Mouse (Mus musculus): ENCODE data around the gene Gm20422. TPM values are rescaled to one million over a fixed set of nuclear protein-coding genes. Genes with fewer than 3 reads are reported as not detected.

Gene Gm20422
- polyA plus RNA-seq, 1 experiment from 2014 or later = not detected

- Histone ChIP-seq H3K4me2 (peak overlapping the region; percentile 72), H3K27ac (ENCODE audit: low read depth, low read length) (peak overlapping the region; percentile 91), H3K4me1 (ENCODE audit: control insufficient read depth, insufficient read depth, low read length) (peaks cover 11% of the 10 kb centered on the region), H3K27me3 (ENCODE audit: control insufficient read depth, insufficient read depth, low read length) (no peaks in the 10 kb centered on the region), H3K4me3 (ENCODE audit: low read depth, low read length) (peak overlapping the region; percentile 93), H3K9me3 (replicated peaks; ENCODE audit: control insufficient read depth, low read length) (no peaks in the 10 kb centered on the region), H3K36me3 (ENCODE audit: control insufficient read depth, insufficient read depth, low read length) (peaks cover 6% of the 10 kb centered on the region), H3K9ac (ENCODE audit: low read depth, low read length) (peak overlapping the region; percentile 84; the same call in 1 of the 2 replicates)
- ATAC-seq (replicated peaks; ENCODE audit: insufficient number of reproducible peaks, low FRiP score, low TSS enrichment) = no peak
- 30% methylated on average over 11 of the region's 11 CpGs for WGBS (ENCODE audit: insufficient replicate concordance)
Measured at GRCm38 (mm10) chr8:69790364-69790763, 15.7 kb upstream of the Gm20422 start.

- Histone ChIP-seq H3K27me3 (ENCODE audit: control insufficient read depth, insufficient read depth, low read length) (no peaks in the 10 kb centered on the region), H3K36me3 (ENCODE audit: control insufficient read depth, insufficient read depth, low read length) (peaks cover 2% of the 10 kb centered on the region; the same call in 1 of the 2 replicates), H3K9ac (ENCODE audit: low read depth, low read length) (no peak overlapping the region), H3K4me2 (peak overlapping the region; percentile 72), H3K4me3 (ENCODE audit: low read depth, low read length) (peak overlapping the region; percentile 93; the same call in 1 of the 2 replicates), H3K9me3 (replicated peaks; ENCODE audit: control insufficient read depth, low read length) (no peaks in the 10 kb centered on the region), H3K4me1 (ENCODE audit: control insufficient read depth, insufficient read depth, low read length) (peaks cover 11% of the 10 kb centered on the region), H3K27ac (ENCODE audit: low read depth, low read length) (no peak overlapping the region)
- no peak for ATAC-seq (replicated peaks; ENCODE audit: insufficient number of reproducible peaks, low FRiP score, low TSS enrichment)
- 60% methylated on average over 5 of the region's 5 CpGs for WGBS (ENCODE audit: insufficient replicate concordance)
Measured at GRCm38 (mm10) chr8:69789731-69790130, 15.0 kb upstream of the Gm20422 start.

GRCm38 (mm10) chr8:69789105-69789504 is 14.4 kb upstream of the Gm20422 start:
- no peak overlapping the region for H3K4me3 ChIP-seq (ENCODE audit: low read depth, low read length)
- no peak overlapping the region for H3K27ac ChIP-seq (ENCODE audit: low read depth, low read length)
- peaks cover 11% of the 10 kb centered on the region for H3K4me1 ChIP-seq (ENCODE audit: control insufficient read depth, insufficient read depth, low read length)
- no peaks in the 10 kb centered on the region for H3K9me3 ChIP-seq (replicated peaks; ENCODE audit: control insufficient read depth, low read length)
- H3K9ac ChIP-seq (ENCODE audit: low read depth, low read length) = no peak overlapping the region
- 76% methylated on average over 5 of the region's 5 CpGs for WGBS (ENCODE audit: insufficient replicate concordance)
- ATAC-seq (replicated peaks; ENCODE audit: insufficient number of reproducible peaks, low FRiP score, low TSS enrichment) = no peak
- peaks cover under 1% of the 10 kb centered on the region; the same call in 1 of the 2 replicates for H3K36me3 ChIP-seq (ENCODE audit: control insufficient read depth, insufficient read depth, low read length)
- no peaks in the 10 kb centered on the region for H3K27me3 ChIP-seq (ENCODE audit: control insufficient read depth, insufficient read depth, low read length)
- H3K4me2 ChIP-seq = no peak overlapping the region

- no peak overlapping the region for H3K27ac ChIP-seq (ENCODE audit: low read depth, low read length)
- H3K36me3 ChIP-seq (ENCODE audit: control insufficient read depth, insufficient read depth, low read length) = no peaks in the 10 kb centered on the region
- H3K27me3 ChIP-seq (ENCODE audit: control insufficient read depth, insufficient read depth, low read length) = no peaks in the 10 kb centered on the region
- no peaks in the 10 kb centered on the region for H3K9me3 ChIP-seq (replicated peaks; ENCODE audit: control insufficient read depth, low read length)
- H3K4me3 ChIP-seq (ENCODE audit: low read depth, low read length) = no peak overlapping the region
- no peak overlapping the region for H3K4me2 ChIP-seq
- H3K4me1 ChIP-seq (ENCODE audit: control insufficient read depth, insufficient read depth, low read length) = peaks cover 12% of the 10 kb centered on the region
- ATAC-seq (replicated peaks; ENCODE audit: insufficient number of reproducible peaks, low FRiP score, low TSS enrichment) = no peak
- H3K9ac ChIP-seq (ENCODE audit: low read depth, low read length) = no peak overlapping the region
- WGBS (ENCODE audit: insufficient replicate concordance) = 61% methylated on average over 11 of the region's 12 CpGs
Measured at GRCm38 (mm10) chr8:69777111-69777510, 2.4 kb upstream of the Gm20422 start.

- Histone ChIP-seq H3K9ac (ENCODE audit: low read depth, low read length) (no peak overlapping the region; the same call in 1 of the 2 replicates), H3K36me3 (ENCODE audit: control insufficient read depth, insufficient read depth, low read length) (no peaks in the 10 kb centered on the region), H3K9me3 (replicated peaks; ENCODE audit: control insufficient read depth, low read length) (no peaks in the 10 kb centered on the region), H3K27ac (ENCODE audit: low read depth, low read length) (no peak overlapping the region), H3K27me3 (ENCODE audit: control insufficient read depth, insufficient read depth, low read length) (no peaks in the 10 kb centered on the region), H3K4me2 (peak overlapping the region; percentile 57), H3K4me1 (ENCODE audit: control insufficient read depth, insufficient read depth, low read length) (peaks cover 15% of the 10 kb centered on the region), H3K4me3 (ENCODE audit: low read depth, low read length) (peak overlapping the region; percentile 85)
- ATAC-seq (replicated peaks; ENCODE audit: insufficient number of reproducible peaks, low FRiP score, low TSS enrichment) = no peak; the same call in 1 of the 2 replicates
- 60% methylated on average over 2 of the region's 2 CpGs for WGBS (ENCODE audit: insufficient replicate concordance)
Measured at GRCm38 (mm10) chr8:69775149-69775534, 456 bp upstream of the Gm20422 start.

GRCm38 (mm10) chr8:69772106-69772505 is 2.6 kb downstream of the Gm20422 start:
- Histone ChIP-seq H3K9me3 (replicated peaks; ENCODE audit: control insufficient read depth, low read length) (no peaks in the 10 kb centered on the region), H3K4me2 (no peak overlapping the region), H3K4me1 (ENCODE audit: control insufficient read depth, insufficient read depth, low read length) (peaks cover 15% of the 10 kb centered on the region), H3K36me3 (ENCODE audit: control insufficient read depth, insufficient read depth, low read length) (peaks cover 15% of the 10 kb centered on the region), H3K9ac (ENCODE audit: low read depth, low read length) (no peak overlapping the region), H3K27ac (ENCODE audit: low read depth, low read length) (no peak overlapping the region), H3K27me3 (ENCODE audit: control insufficient read depth, insufficient read depth, low read length) (no peaks in the 10 kb centered on the region), H3K4me3 (ENCODE audit: low read depth, low read length) (no peak overlapping the region)
- 80% methylated on average over 2 of the region's 2 CpGs for WGBS (ENCODE audit: insufficient replicate concordance)
- ATAC-seq (replicated peaks; ENCODE audit: insufficient number of reproducible peaks, low FRiP score, low TSS enrichment) = no peak

GRCm38 (mm10) chr8:69771221-69771620 is 3.5 kb downstream of the Gm20422 start:
- H3K36me3 ChIP-seq (ENCODE audit: control insufficient read depth, insufficient read depth, low read length) = peaks cover 24% of the 10 kb centered on the region
- H3K4me3 ChIP-seq (ENCODE audit: low read depth, low read length) = no peak overlapping the region
- no peaks in the 10 kb centered on the region for H3K27me3 ChIP-seq (ENCODE audit: control insufficient read depth, insufficient read depth, low read length)
- H3K4me2 ChIP-seq = no peak overlapping the region
- H3K4me1 ChIP-seq (ENCODE audit: control insufficient read depth, insufficient read depth, low read length) = peaks cover 15% of the 10 kb centered on the region
- WGBS (ENCODE audit: insufficient replicate concordance) = 91% methylated on average over 9 of the region's 9 CpGs
- H3K27ac ChIP-seq (ENCODE audit: low read depth, low read length) = no peak overlapping the region
- H3K9me3 ChIP-seq (replicated peaks; ENCODE audit: control insufficient read depth, low read length) = peaks cover 5% of the 10 kb centered on the region
- ATAC-seq (replicated peaks; ENCODE audit: insufficient number of reproducible peaks, low FRiP score, low TSS enrichment) = no peak
- H3K9ac ChIP-seq (ENCODE audit: low read depth, low read length) = no peak overlapping the region

GRCm38 (mm10) chr8:69761814-69762445 is 12.8 kb downstream of the Gm20422 start:
- peaks cover 16% of the 10 kb centered on the region for H3K9me3 ChIP-seq (replicated peaks; ENCODE audit: control insufficient read depth, low read length)
- H3K27me3 ChIP-seq (ENCODE audit: control insufficient read depth, insufficient read depth, low read length) = no peaks in the 10 kb centered on the region
- H3K4me1 ChIP-seq (ENCODE audit: control insufficient read depth, insufficient read depth, low read length) = no peaks in the 10 kb centered on the region
- H3K9ac ChIP-seq (ENCODE audit: low read depth, low read length) = no peak overlapping the region
- peaks cover 41% of the 10 kb centered on the region for H3K36me3 ChIP-seq (ENCODE audit: control insufficient read depth, insufficient read depth, low read length)
- H3K4me2 ChIP-seq = no peak overlapping the region
- WGBS (ENCODE audit: insufficient replicate concordance) = 88% methylated on average over 4 of the region's 4 CpGs
- ATAC-seq (replicated peaks; ENCODE audit: insufficient number of reproducible peaks, low FRiP score, low TSS enrichment) = no peak
- no peak overlapping the region for H3K27ac ChIP-seq (ENCODE audit: low read depth, low read length)
- no peak overlapping the region for H3K4me3 ChIP-seq (ENCODE audit: low read depth, low read length)

GRCm38 (mm10) chr8:69758316-69758715 is 16.4 kb downstream of the Gm20422 start:
- Histone ChIP-seq H3K4me1 (ENCODE audit: control insufficient read depth, insufficient read depth, low read length) (no peaks in the 10 kb centered on the region), H3K36me3 (ENCODE audit: control insufficient read depth, insufficient read depth, low read length) (peaks cover 10% of the 10 kb centered on the region), H3K4me3 (ENCODE audit: low read depth, low read length) (no peak overlapping the region), H3K9me3 (replicated peaks; ENCODE audit: control insufficient read depth, low read length) (no peaks in the 10 kb centered on the region), H3K27ac (ENCODE audit: low read depth, low read length) (no peak overlapping the region), H3K4me2 (no peak overlapping the region), H3K27me3 (ENCODE audit: control insufficient read depth, insufficient read depth, low read length) (no peaks in the 10 kb centered on the region), H3K9ac (ENCODE audit: low read depth, low read length) (no peak overlapping the region)
- WGBS (ENCODE audit: insufficient replicate concordance) = 90% methylated on average over 5 of the region's 5 CpGs
- no peak for ATAC-seq (replicated peaks; ENCODE audit: insufficient number of reproducible peaks, low FRiP score, low TSS enrichment)
